ENCODE assay signal across 22 mouse cellular contexts in the genomic region with DNA sequence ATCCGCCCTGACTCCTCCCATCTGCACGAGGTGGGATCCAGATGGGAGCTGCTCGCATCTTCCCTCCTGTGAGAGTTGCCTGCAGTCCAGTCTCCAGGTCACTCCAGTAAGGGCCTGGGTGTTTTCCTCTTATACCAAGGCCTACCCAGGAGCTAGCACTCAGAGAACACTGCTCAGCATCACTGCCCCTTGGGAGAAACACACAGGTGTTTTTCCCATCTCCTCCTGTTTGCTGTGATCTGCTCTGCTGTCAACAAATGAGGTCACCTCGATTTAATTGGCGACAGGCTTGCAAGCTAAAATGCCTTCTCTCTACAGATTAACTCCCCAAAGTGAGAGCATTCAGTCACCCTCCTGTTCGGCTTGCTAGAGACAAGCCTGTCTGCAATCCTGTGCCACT.
A peak's percentile ranks its signal among the peaks of the same experiment; 100 is the strongest.
DNase-seq lines count a peak whose midpoint lies in the region; ATAC-seq and TF ChIP-seq lines count a peak whose summit lies in the region.
"Had no signal": no experiment of that assay in that cellular context is flagged by ENCODE, and none has a peak within 500 bp of the region (broad histone marks: within the 10 kb centered on the region; RNA-seq: fewer than 3 reads in every experiment).

No protein-coding gene starts in this region.

- H3K4me1 ChIP-seq in forebrain, embryonic 16.5 days (replicated peaks; ENCODE audit: control insufficient read depth, insufficient read depth, low read length) = peaks cover 11% of the 10 kb centered on the region
- peaks cover 17% of the 10 kb centered on the region for H3K4me1 ChIP-seq in forebrain, embryonic 15.5 days
- H3K4me1 ChIP-seq in hindbrain, postnatal 0 days (ENCODE audit: insufficient read depth, low read length) = no peaks in the 10 kb centered on the region
- peaks cover 12% of the 10 kb centered on the region for H3K4me1 ChIP-seq in hindbrain, embryonic 12.5 days
- peaks cover 12% of the 10 kb centered on the region; the same call in 1 of the 2 replicates for H3K4me1 ChIP-seq in midbrain, embryonic 15.5 days
- H3K4me1 ChIP-seq: limb, embryonic 12.5 days; liver, embryonic 13.5 days; stomach, embryonic 15.5 days had no signal

- 60% methylated on average over 6 of the region's 6 CpGs for WGBS in forebrain, embryonic 16.5 days
- WGBS in forebrain, embryonic 15.5 days = 48% methylated on average over 6 of the region's 6 CpGs
- 55% methylated on average over 6 of the region's 6 CpGs for WGBS in hindbrain, postnatal 0 days
- 71% methylated on average over 6 of the region's 6 CpGs for WGBS in hindbrain, embryonic 12.5 days
- 64% methylated on average over 6 of the region's 6 CpGs for WGBS in midbrain, embryonic 15.5 days

- ATAC-seq in cerebellum, adult (ENCODE audit: insufficient number of reproducible peaks, low FRiP score, low TSS enrichment) = peak; percentile 34
- peak; percentile 9; the same call in 1 of the 2 replicates for ATAC-seq in forebrain, embryonic 16.5 days
- no peak for ATAC-seq in forebrain, embryonic 15.5 days (replicated peaks)
- no peak for ATAC-seq in hindbrain, postnatal 0 days
- no peak for ATAC-seq in hindbrain, embryonic 12.5 days (ENCODE audit: low FRiP score)
- ATAC-seq in midbrain, embryonic 15.5 days (replicated peaks) = no peak
- ATAC-seq: activated CD4-positive, CD25-positive, alpha-beta regulatory T cell, adult 4 months; intestine, embryonic 16.5 days had no signal

- H3K4me3 ChIP-seq in forebrain, embryonic 16.5 days (replicated peaks; ENCODE audit: low read length) = no peak overlapping the region
- no peak overlapping the region for H3K4me3 ChIP-seq in forebrain, embryonic 15.5 days
- H3K4me3 ChIP-seq in hindbrain, postnatal 0 days (ENCODE audit: low read length) = no peak overlapping the region
- H3K4me3 ChIP-seq in hindbrain, embryonic 12.5 days = no peak overlapping the region
- H3K4me3 ChIP-seq in midbrain, embryonic 15.5 days = no peak overlapping the region
- H3K4me3 ChIP-seq: hindbrain, embryonic 15.5 days; limb, embryonic 12.5 days; liver, embryonic 13.5 days; lung, embryonic 15.5 days; midbrain, embryonic 12.5 days; stomach, embryonic 15.5 days had no signal

- H3K36me3 ChIP-seq in forebrain, embryonic 16.5 days (ENCODE audit: control insufficient read depth, insufficient read depth) = peaks cover 32% of the 10 kb centered on the region
- peaks cover 46% of the 10 kb centered on the region for H3K36me3 ChIP-seq in forebrain, embryonic 15.5 days
- peaks cover 28% of the 10 kb centered on the region for H3K36me3 ChIP-seq in hindbrain, postnatal 0 days (ENCODE audit: insufficient read depth, low read length)
- peaks cover 48% of the 10 kb centered on the region for H3K36me3 ChIP-seq in hindbrain, embryonic 12.5 days
- H3K36me3 ChIP-seq in midbrain, embryonic 15.5 days (replicated peaks) = peaks cover 25% of the 10 kb centered on the region
- H3K36me3 ChIP-seq: liver, embryonic 13.5 days had no signal

- DNase-seq in cerebellum, adult 9-10 months = no peak
- DNase-seq in hindbrain, postnatal 0 days (ENCODE audit: low spot score) = no peak
- DNase-seq in spleen, adult 18-20 months = no peak
- DNase-seq: adrenal gland, postnatal 14 days; cerebellum, adult 8-10 months; kidney, postnatal 36 days; liver, embryonic 13.5 days; right cerebral cortex, postnatal 25 days; thymus, adult 2 months had no signal

- H3K27ac ChIP-seq in forebrain, embryonic 16.5 days (ENCODE audit: low read length) = no peak overlapping the region
- H3K27ac ChIP-seq in forebrain, embryonic 15.5 days (replicated peaks) = no peak overlapping the region; the same call in 1 of the 2 replicates
- H3K27ac ChIP-seq in hindbrain, postnatal 0 days = peak overlapping the region; percentile 41; the same call in 1 of the 2 replicates
- no peak overlapping the region for H3K27ac ChIP-seq in hindbrain, embryonic 12.5 days
- H3K27ac ChIP-seq in midbrain, embryonic 15.5 days = peak overlapping the region; percentile 55; the same call in 1 of the 2 replicates
- H3K27ac ChIP-seq: limb, embryonic 12.5 days; liver, embryonic 13.5 days; lung, embryonic 15.5 days; macrophage; stomach, embryonic 15.5 days had no signal

- no peaks in the 10 kb centered on the region for H3K27me3 ChIP-seq in forebrain, embryonic 16.5 days (replicated peaks; ENCODE audit: control insufficient read depth, insufficient read depth, low read length)
- no peaks in the 10 kb centered on the region for H3K27me3 ChIP-seq in forebrain, embryonic 15.5 days
- no peaks in the 10 kb centered on the region for H3K27me3 ChIP-seq in hindbrain, postnatal 0 days (ENCODE audit: insufficient read depth, low read length)
- H3K27me3 ChIP-seq in hindbrain, embryonic 12.5 days = no peaks in the 10 kb centered on the region
- no peaks in the 10 kb centered on the region for H3K27me3 ChIP-seq in midbrain, embryonic 15.5 days (replicated peaks)
- H3K27me3 ChIP-seq: hindbrain, embryonic 15.5 days; limb, embryonic 12.5 days; liver, embryonic 13.5 days; lung, embryonic 15.5 days; midbrain, embryonic 12.5 days; stomach, embryonic 15.5 days had no signal

- no peak overlapping the region for H3K9ac ChIP-seq in forebrain, embryonic 16.5 days (replicated peaks; ENCODE audit: low read depth, low read length)
- no peak overlapping the region for H3K9ac ChIP-seq in forebrain, embryonic 15.5 days (replicated peaks)
- no peak overlapping the region for H3K9ac ChIP-seq in hindbrain, postnatal 0 days (replicated peaks; ENCODE audit: low read length)
- H3K9ac ChIP-seq in hindbrain, embryonic 12.5 days = no peak overlapping the region
- no peak overlapping the region for H3K9ac ChIP-seq in midbrain, embryonic 15.5 days
- H3K9ac ChIP-seq: hindbrain, embryonic 15.5 days; limb, embryonic 12.5 days; liver, embryonic 13.5 days; lung, embryonic 15.5 days; midbrain, embryonic 12.5 days; stomach, embryonic 15.5 days had no signal

- no peaks in the 10 kb centered on the region for H3K9me3 ChIP-seq in forebrain, embryonic 16.5 days (ENCODE audit: control insufficient read depth, low read length)
- H3K9me3 ChIP-seq in forebrain, embryonic 15.5 days = no peaks in the 10 kb centered on the region
- no peaks in the 10 kb centered on the region for H3K9me3 ChIP-seq in hindbrain, postnatal 0 days (ENCODE audit: low read length)
- no peaks in the 10 kb centered on the region for H3K9me3 ChIP-seq in hindbrain, embryonic 12.5 days (replicated peaks)
- H3K9me3 ChIP-seq in midbrain, embryonic 15.5 days = no peaks in the 10 kb centered on the region
- H3K9me3 ChIP-seq: hindbrain, embryonic 15.5 days; limb, embryonic 12.5 days; liver, embryonic 13.5 days; lung, embryonic 15.5 days; midbrain, embryonic 12.5 days; stomach, embryonic 15.5 days had no signal

- TF ChIP-seq CTCF in hindbrain, postnatal 0 days (IDR thresholded peaks at IDR 0.05; ENCODE audit: low read depth) = no peak

- no peak overlapping the region for H3K4me2 ChIP-seq in forebrain, embryonic 16.5 days (ENCODE audit: low read length)
- no peak overlapping the region for H3K4me2 ChIP-seq in forebrain, embryonic 15.5 days (replicated peaks)
- no peak overlapping the region for H3K4me2 ChIP-seq in hindbrain, postnatal 0 days (ENCODE audit: low read depth, low read length)
- no peak overlapping the region for H3K4me2 ChIP-seq in hindbrain, embryonic 12.5 days (replicated peaks)
- no peak overlapping the region for H3K4me2 ChIP-seq in midbrain, embryonic 15.5 days
- H3K4me2 ChIP-seq: hindbrain, embryonic 15.5 days; limb, embryonic 12.5 days; liver, embryonic 13.5 days; lung, embryonic 15.5 days; midbrain, embryonic 12.5 days; stomach, embryonic 15.5 days had no signal

Comparison
In these comparisons a context has a peak if more than half of its experiments do, and no peak if none do; other contexts are left out.
1. ATAC-seq: peak in cerebellum, adult (single experiment) and forebrain, embryonic 16.5 days (single experiment); none in forebrain, embryonic 15.5 days (single experiment), hindbrain, postnatal 0 days (single experiment), hindbrain, embryonic 12.5 days (single experiment) and midbrain, embryonic 15.5 days (single experiment).
2. H3K27ac ChIP-seq: peak in hindbrain, postnatal 0 days (single experiment) and midbrain, embryonic 15.5 days (single experiment); none in forebrain, embryonic 16.5 days (single experiment), forebrain, embryonic 15.5 days (single experiment) and hindbrain, embryonic 12.5 days (single experiment).